Mouse (Mus musculus): ENCODE measurements around the gene Lsmem1.
"Not testable (repeated sequence)": the region's sequence is repeated elsewhere in the genome, so short reads cannot be mapped to it uniquely, and the experiment has no call there.

Lsmem1 gene

GRCm38 (mm10) chr12:40214888-40215876, 15.9 kb upstream of the Lsmem1 start:
- no peak for DNase-seq (ENCODE audit: low spot score)

DNA sequence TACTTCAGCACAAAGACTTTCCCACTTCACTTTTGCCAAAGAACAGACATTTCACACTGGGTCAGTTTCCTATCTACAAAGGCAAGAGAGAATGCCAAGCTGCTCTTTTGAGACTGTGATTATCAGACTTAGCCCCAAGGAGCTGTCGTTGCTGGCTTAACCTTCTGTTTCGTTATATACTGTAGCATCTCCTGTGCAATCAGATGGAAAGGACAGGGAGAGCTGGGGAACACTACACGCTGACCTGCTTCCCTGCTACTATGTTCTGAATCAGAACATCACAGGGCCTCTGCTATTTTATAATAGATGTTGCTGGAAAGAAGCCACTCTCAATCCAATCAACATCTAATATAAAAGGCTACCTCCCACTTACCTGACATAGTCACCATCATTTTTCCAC, 9.8 kb upstream of the Lsmem1 start:
- DNase-seq (ENCODE audit: low spot score) = no peak

DNA sequence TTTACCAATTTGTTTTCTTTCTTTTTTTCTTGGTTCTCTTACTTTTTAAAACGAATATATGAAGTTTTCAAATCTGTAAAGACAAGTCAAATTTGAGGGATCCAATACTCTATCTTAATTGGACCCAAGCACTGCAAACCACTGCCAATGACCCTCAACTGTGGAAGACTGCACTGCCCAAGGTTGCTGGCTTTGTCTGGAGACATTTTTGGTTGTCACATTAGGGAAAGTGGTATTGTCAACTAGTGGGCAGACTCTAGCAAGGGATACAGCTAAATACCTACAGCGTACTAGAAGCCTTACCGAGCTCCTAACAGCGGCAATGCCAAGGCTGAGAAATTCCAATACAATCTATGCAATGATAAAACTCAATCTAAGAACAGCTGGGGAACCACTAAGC, 8.6 kb upstream of the Lsmem1 start:
- peak; percentile 8 for DNase-seq (ENCODE audit: low spot score)

DNA sequence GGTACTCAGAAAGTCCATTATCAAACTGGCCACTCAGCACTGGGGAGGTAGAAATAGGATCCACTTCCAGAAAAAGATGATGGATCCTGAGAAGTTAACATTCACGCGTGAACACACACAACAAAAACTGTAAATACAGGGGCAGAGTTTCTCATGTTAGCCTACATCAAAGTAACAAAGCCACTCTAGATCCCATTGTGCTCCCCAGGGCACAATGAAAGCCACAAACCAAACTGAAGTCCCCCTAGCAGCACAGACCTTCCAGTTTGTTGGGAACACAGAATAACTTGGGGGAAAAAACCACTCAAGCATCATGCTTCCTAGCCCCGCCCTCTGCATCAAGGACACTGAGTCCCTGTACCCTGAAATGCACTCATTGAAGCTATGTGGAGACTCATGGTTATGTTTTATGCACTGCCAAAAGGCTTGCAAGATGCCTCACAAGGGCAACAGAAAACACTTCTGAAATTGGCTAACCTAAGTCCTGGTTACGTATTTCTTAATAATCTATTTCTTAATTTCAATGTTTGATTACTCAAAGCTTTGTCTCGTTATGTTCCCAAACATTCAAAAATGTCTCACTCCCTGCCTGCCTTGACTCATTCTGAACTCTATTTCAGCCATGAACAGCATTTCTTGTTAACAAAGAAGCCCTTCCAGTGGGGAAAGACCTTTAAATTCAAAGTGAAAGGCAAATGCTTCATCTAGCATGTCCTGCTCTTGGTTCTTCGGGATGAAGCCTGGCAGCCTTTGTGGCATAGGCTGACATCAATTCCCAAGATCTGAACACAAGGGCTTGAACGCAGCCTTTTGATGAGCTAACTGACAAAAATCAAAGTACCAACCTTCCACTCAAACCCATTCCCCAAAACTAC, 3.1 kb upstream of the Lsmem1 start:
- DNase-seq (ENCODE audit: low spot score) = peak; percentile 50

DNA sequence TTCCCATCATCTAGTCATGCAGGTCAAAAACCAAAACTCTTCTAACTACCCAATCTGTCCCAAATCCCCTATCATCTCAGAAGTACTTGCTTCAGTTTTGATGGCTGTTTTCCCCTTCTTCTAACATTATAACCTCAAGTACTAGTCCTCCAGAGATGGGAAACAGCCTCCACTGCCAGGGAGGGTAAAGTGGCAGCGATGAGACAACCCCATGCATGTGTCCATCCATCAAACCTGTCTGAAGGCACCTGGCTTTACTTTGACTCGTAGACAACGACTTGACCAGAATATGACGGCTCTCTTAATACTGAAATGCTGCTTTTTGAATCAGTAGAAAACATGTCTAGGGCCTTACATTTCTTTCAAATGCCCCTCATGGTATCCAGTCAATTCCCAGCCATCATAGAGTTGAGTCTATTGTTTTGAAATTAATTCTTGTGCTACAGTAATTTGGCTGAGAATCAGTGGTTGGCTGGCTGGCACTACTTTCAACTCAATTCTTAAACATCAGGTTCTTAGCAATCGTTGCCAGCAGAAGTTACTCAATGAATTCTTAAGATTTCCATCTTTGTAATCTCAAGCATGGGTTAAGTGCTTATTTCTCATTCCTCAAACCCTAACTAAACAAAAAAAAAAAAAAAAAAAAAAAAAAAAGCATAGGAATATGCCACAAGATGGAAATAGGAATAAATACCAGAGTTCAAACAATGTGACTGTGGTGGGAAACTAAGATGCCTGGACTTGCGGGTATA, 1.4 kb upstream of the Lsmem1 start:
- peak; percentile 47 for DNase-seq (ENCODE audit: low spot score)

DNA sequence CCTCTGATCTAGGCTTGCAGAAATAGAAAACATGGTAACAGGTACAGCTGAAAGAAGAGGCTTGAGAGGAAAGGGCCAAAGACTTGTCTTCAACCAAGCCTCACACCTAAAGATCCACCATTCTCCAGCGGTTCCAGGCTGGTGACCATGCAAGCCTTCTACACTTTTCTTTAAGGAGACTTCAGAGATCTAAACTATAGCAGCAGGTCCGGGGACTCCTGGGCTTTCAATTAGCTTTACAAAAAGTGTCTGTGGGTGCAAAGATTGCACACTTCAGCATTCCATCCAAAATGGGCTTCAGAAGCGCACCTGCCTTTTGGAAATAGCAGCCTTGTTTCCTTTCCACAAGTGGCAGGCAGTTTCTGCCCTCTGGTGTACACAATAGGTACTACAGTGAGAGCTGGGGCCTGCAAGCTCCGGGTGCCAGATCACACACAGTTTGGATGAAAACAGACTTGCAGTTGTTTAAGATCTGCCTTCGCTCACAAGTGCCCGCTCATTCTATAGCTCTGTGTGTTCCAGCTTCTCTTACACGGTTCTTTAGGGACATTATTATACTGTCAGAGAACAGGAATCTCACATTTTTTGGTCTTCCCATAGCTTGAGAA, 609 bp upstream of the Lsmem1 start:
- peak; percentile 79 for DNase-seq (ENCODE audit: low spot score)

DNA sequence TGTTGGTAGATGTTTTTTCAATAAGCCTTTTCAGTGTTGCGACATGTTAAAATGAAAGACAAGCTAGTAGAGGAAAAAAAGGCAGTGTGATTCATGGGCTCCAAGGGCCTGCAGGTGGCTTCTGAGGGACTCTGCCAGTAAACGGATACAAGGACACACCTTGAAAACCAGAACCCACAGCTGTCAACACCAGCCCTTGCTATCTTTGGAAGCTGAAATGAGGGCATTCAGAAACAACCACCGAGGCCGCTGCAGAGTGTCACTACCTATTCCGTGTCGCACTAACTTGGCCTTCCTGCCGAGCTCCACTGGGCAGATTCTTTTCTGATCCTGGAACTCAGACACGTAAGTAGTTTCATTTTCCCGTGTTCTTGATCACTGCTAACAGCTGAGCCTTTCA, 863 bp downstream of the Lsmem1 start:
- no peak for DNase-seq (ENCODE audit: low spot score)

GRCm38 (mm10) chr12:40198019-40198418, 1.3 kb downstream of the Lsmem1 start:
- peak; percentile 59 for DNase-seq (ENCODE audit: low spot score)

DNA sequence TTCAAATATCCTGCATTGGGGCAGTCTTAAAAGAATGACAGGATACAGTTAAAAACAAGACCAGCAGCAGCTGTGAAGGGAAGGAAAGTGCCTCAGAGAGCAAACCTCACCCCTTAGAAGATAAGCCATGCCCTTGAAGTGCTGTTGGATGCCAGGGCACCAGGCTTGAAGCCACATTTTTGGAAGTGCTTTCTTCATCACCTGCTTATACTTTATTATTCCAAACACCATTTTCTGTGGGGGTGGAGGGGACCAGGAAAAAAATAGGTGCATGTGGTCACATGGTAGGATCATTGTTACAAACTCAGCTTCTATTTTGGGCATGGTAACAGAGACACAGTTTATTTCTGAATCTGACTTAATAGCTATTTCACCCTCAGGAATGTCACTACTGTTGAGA, 1.8 kb downstream of the Lsmem1 start:
- no peak for DNase-seq (ENCODE audit: low spot score)

DNA sequence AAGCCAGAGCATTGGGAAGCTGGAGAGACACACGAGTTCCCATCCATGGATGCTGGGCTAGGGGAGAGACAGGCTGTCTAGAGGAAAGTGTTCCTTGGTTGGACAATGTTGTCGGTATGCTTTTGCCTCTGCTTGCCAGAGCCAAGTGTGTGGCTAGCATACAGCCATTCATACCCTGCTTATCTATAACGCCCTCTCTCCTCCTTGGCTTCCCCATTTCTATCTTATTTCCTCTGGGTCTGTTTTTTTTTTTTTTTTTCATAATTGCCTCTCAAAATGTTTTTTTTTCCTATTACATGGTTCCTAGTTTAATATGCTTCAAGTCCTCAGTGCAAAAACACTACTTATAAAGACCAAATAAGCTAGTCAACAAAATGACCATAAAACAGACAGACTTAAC, 13.8 kb downstream of the Lsmem1 start:
- DNase-seq (ENCODE audit: low spot score) = no peak

DNA sequence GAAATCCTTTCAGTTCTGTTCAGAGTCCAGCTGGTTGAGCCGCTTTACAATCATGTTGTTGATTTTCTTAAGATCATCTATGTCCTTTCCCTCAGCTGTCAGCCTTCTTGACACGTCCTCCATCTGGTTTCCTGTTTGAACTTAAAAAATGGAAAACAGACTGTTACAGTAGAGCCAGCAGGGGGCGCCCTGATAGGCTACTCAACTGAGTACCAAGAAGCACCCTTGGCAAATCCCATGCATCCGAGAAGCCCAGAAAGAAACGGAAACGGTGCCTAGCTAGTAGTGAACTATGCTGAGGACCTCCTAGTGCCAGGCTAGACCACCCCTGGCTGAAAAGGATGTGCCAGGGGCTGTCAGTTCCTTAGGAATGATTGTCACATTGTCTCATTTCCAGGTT, 22.2 kb downstream of the Lsmem1 start:
- peak; percentile 21 for DNase-seq (ENCODE audit: low spot score)

GRCm38 (mm10) chr12:40176158-40176557, 23.1 kb downstream of the Lsmem1 start:
- no peak for DNase-seq (ENCODE audit: low spot score)

- not testable (repeated sequence) for DNase-seq (ENCODE audit: low spot score)
These were observed 24.1 kb downstream of the Lsmem1 start for GRCm38 (mm10) chr12:40175171-40175570.

DNA sequence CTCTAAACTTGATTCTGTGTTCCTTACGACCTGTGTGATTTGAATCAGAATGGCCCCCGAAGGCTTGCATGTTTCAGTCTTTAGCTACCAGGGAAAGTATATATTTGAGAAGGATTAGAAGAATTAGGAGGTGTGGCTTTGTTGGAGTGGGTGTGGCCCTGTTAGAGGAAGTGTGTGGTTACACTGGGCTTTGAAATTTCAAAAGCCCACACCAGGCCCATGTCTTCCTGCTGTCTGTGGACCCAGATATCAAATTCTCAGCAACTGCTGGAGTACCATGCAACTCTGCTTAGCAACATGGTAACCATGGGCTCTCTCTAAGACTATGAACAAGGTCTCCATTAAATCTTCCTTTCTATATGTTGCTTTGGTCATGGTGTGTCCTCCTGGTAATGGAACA, 27.7 kb downstream of the Lsmem1 start:
- DNase-seq (ENCODE audit: low spot score) = no peak

DNA sequence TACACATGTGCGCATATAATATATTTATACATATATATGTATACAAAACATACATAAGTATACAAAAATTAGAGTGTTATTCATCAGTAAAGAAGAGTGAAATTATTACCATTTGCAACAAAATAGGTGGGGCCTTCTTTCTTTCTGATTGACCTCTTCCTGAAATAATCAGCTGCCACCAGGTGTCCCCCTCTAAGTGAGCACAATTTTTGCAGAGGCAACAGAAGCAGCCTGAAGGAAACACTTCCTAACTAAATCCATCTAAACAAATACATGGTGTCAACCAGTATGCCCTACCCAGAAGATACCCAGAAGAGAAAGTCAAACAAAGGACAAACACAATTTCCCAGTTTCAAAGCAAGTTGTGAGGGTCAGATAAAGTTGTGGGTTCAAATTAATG, 29.6 kb downstream of the Lsmem1 start:
- no peak for DNase-seq (ENCODE audit: low spot score)

DNA sequence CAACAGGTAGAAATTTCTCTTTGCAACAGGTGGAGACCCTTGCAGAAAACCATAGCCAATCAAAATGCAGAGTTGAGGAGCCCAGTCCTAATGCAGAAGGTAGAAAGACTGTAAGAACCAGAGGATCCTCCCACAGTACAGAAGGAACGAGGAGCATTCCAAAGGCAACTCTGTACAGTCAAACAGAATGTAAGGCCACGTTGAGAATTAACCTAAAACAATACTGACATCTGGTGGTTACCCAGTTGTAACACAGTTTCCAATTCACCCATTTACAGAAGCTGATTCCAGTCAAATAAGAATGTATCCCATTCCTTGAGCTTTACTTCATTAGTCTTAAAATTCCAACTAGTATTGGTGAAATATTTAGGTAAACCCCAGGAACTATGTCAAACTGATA, 34.7 kb downstream of the Lsmem1 start:
- peak; percentile 57 for DNase-seq (ENCODE audit: low spot score)

DNA sequence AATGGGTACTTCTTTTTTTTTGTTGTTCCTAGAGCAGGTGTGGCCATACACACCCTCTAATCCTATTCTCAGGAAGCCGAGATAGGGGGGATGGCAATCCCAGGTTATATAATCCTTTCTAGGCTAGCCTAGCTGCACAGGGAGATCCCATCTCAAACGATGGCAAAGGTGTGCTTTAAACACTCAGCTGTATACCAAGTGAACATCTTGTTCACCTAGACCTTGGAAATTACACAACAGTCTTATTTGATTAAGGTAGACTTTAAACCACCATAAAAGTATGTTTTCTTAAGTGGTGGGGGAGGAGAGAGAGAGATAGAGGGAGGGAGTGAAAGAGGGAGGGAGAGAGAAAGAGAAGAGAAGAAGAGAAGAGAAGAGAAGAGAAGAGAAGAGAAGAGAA, 38.5 kb downstream of the Lsmem1 start:
- no peak for DNase-seq (ENCODE audit: low spot score)

GRCm38 (mm10) chr12:40154188-40154587, 45.1 kb downstream of the Lsmem1 start:
- no peak for DNase-seq (ENCODE audit: low spot score)

DNA sequence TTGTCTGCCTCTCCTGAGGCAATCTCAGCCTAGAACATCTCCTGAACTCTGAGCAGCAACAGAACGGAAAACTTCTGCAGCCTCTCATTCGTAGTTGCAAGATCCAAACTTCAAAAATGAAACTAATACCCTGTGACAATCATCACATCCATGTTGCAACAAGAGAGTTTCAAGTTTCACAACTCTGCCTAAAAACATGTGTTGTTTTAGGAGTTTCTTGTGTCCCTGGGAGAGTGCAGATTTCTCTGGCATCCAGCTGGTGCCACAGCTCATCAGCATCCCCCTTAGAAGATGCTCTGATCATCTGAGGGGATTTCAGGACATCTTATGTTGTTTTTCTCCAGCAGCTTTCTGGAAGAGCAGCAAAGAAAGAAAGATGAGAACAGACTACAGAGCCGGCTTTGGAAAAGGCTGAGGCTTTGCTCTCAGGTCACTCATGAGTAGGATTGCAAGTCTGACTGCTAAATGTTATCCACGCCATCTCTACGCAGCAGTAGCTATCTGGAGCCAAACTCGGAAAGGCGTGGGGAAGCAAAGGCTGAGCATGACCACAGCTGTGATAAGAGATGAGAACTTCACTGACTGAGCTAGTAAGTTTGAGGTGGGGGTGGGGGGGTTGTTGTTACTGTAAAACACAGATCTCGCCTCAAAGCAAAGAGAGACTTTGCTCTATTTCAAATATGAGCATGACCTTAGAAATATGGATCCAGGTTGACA, 46.8 kb downstream of the Lsmem1 start:
- DNase-seq (ENCODE audit: low spot score) = peak; percentile 36

GRCm38 (mm10) chr12:40147319-40147718, 52.0 kb downstream of the Lsmem1 start:
- DNase-seq (ENCODE audit: low spot score) = no peak

GRCm38 (mm10) chr12:40146510-40146909, 52.8 kb downstream of the Lsmem1 start:
- DNase-seq (ENCODE audit: low spot score) = no peak
